Mouse (Mus musculus) bone marrow macrophage, adult 2 months (primary cell): ENCODE results near the gene Upk3a.

ENCODE experiments used
- CTCF ChIP-seq: IDR thresholded peaks from 2 replicates; pipeline ENCODE4 v1.5.1; 2012; ENCODE audit warnings: low read depth, mild to moderate bottlenecking, low read length, moderate library complexity
- POLR2A ChIP-seq: IDR thresholded peaks from 2 replicates; pipeline ENCODE4 v1.6.1; 2012; ENCODE audit warnings: mild to moderate bottlenecking, low read depth, low read length, borderline replicate concordance

GRCm38 (mm10) chr15:84994498-84994897 is 22.4 kb upstream of the Upk3a start:
- no peak for TF ChIP-seq POLR2A
- no peak for TF ChIP-seq CTCF
